Mouse (Mus musculus) midbrain, embryonic 11.5 days (tissue): ENCODE data around the gene Erc2. TPM values are rescaled to one million over a fixed set of nuclear protein-coding genes. Genes with fewer than 3 reads are reported as not detected.

Experiments used
- ATAC-seq: fragments of 200-750 bp; cut with Nextera tagmentation; 2 replicates; pipeline ENCODE4 v1.8.0; 2017; ENCODE audit warnings: moderate TSS enrichment, moderate library complexity; ENCODE audit not compliant: low FRiP score
- DNase-seq: peaks from one replicate; pipeline ENCODE4 v3.0.0; 2015; ENCODE audit warnings: low spot score; ENCODE audit errors: missing footprints
- H3K27ac ChIP-seq: fragments of 300-500 bp; sonication (generic); 2 replicates; pipeline ENCODE4 v1.5.1; 2014; ENCODE audit warnings: low read depth, low read length
- H3K27me3 ChIP-seq: fragments of 300-500 bp; sonication (generic); 2 replicates; pipeline ENCODE4 v1.6.1; 2014; ENCODE audit warnings: mild to moderate bottlenecking, low read length, moderate library complexity, mixed read lengths; ENCODE audit not compliant: control insufficient read depth, insufficient read depth
- H3K36me3 ChIP-seq: fragments of 300-500 bp; sonication (generic); 2 replicates; pipeline ENCODE4 v1.6.1; 2014; ENCODE audit warnings: mild to moderate bottlenecking, low read length, moderate library complexity, mixed read lengths; ENCODE audit not compliant: control insufficient read depth, insufficient read depth
- H3K4me1 ChIP-seq: fragments of 300-500 bp; sonication (generic); 2 replicates; pipeline ENCODE4 v1.6.1; 2014; ENCODE audit warnings: low read length; ENCODE audit not compliant: control insufficient read depth, insufficient read depth
- H3K4me2 ChIP-seq: fragments of 300-500 bp; sonication (generic); 2 replicates; pipeline ENCODE4 v1.6.1; 2014; ENCODE audit warnings: mild to moderate bottlenecking, moderate library complexity
- H3K4me3 ChIP-seq: fragments of 300-500 bp; sonication (generic); 2 replicates; pipeline ENCODE4 v1.5.1; 2014; ENCODE audit warnings: low read depth, low read length
- H3K9ac ChIP-seq: fragments of 300-500 bp; sonication (generic); 2 replicates; pipeline ENCODE4 v1.6.1; 2014; ENCODE audit warnings: low read length
- H3K9me3 ChIP-seq: fragments of 300-500 bp; sonication (generic); 2 replicates; pipeline ENCODE4 v1.6.1; 2016; ENCODE audit warnings: low read length; ENCODE audit not compliant: control insufficient read depth
- WGBS: fragments of 180-500 bp; shearing (Covaris S2); extraction: QIAGEN DNeasy Blood & Tissue Kit; methylation state at CpG from one replicate; pipeline ENCODE4 v1.1.7; 2014; 5-methylcytosine and 5-hydroxymethylcytosine counted together
- polyA plus RNA-seq: library from polyadenylated mRNA; unstranded; fragments of >200 nt; fragmentation: Nextera tagmentation; extraction: Ambion mirVana; gene quantifications from 2 replicates; pipeline ENCODE4 v1.2.1, GENCODE M21; 2014

Erc2 gene
- polyA plus RNA-seq, 1 experiment from 2014 or later, result 10.6 TPM

DNA sequence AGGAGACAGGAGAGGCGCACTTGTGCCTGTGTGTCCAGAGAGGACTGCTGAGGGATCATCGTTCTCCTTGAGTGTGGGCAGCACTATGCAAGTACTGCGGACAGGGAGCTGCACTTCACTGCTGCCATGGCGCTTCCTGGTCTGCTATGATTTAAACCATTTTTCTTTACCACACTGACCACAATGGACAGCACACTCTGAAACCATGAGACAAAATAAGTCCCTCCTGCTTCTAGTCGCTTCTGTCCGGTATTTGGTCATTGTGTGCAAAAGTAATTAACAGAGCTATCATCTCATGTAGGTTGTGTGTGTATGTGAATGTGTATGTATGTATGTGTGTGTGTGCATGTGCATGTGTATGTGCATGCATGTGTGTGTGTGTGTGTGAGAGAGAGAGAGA is 200.3 kb downstream of the Erc2 start:
- Histone ChIP-seq H3K4me1 (no peaks in the 10 kb centered on the region), H3K27me3 (no peaks in the 10 kb centered on the region), H3K4me3 (no peak overlapping the region), H3K36me3 (no peaks in the 10 kb centered on the region), H3K4me2 (no peak overlapping the region), H3K9me3 (no peaks in the 10 kb centered on the region), H3K27ac (no peak overlapping the region), H3K9ac (no peak overlapping the region)
- DNase-seq (no peak), ATAC-seq (no peak)
- WGBS, result 95% methylated on average over 6 of the region's 6 CpGs

- Histone ChIP-seq H3K27me3 (no peaks in the 10 kb centered on the region), H3K27ac (no peak overlapping the region), H3K4me3 (no peak overlapping the region), H3K4me2 (no peak overlapping the region), H3K36me3 (no peaks in the 10 kb centered on the region), H3K9me3 (no peaks in the 10 kb centered on the region), H3K9ac (no peak overlapping the region), H3K4me1 (no peaks in the 10 kb centered on the region)
- ATAC-seq (no peak), DNase-seq (no peak)
- 66% methylated on average over 3 of the region's 3 CpGs for WGBS
These were observed 200.8 kb downstream of the Erc2 start for GRCm38 (mm10) chr14:27823048-27823447.

DNA sequence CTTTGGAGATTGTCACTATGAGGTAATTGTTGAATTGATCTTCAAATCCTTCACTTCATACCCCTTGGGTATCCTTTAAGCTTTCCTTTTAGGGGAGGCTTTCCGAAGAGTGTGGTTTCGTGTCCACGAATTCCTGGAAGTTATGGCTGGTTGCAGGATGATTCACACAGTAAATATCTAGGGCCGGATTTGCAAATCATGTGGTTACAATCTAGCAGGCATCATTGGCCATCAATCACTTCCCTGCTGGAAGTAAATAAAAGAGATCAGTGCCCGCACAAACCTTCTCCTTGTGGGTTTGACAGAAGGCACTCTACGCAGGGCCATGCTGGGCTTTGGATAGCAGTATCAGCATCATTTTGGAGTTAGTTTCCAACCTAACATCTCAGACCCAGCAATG is 201.7 kb downstream of the Erc2 start:
- no peak overlapping the region for H3K27ac ChIP-seq
- no peaks in the 10 kb centered on the region for H3K4me1 ChIP-seq
- H3K4me2 ChIP-seq, result no peak overlapping the region
- H3K9ac ChIP-seq, result no peak overlapping the region
- no peak for DNase-seq
- no peak for ATAC-seq
- H3K27me3 ChIP-seq, result no peaks in the 10 kb centered on the region
- WGBS, result 92% methylated on average over 6 of the region's 6 CpGs
- no peak overlapping the region for H3K4me3 ChIP-seq
- no peaks in the 10 kb centered on the region for H3K9me3 ChIP-seq
- no peaks in the 10 kb centered on the region for H3K36me3 ChIP-seq

DNA sequence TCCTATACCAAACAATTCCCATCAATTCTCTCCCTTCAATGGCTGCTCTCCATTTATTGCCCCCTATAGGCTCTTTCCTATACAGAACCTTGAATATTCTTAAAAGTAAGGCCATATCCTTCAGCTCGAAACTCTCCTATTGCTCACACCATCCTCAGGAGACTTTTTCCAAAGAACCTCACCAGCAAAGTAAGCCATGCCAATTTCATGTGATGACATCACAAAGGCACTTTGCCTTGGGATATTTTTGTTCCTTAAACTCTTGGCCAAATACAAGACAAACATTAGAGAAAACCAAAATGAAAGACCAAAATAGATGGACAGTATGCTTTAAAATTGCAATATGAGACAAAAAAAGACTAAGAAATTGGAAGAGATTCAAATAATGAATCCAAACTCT is 204.6 kb downstream of the Erc2 start:
- H3K4me2 ChIP-seq, result no peak overlapping the region
- no peaks in the 10 kb centered on the region for H3K36me3 ChIP-seq
- WGBS, result 89% methylated on average over 1 of the region's 1 CpGs
- H3K4me3 ChIP-seq, result no peak overlapping the region
- no peaks in the 10 kb centered on the region for H3K4me1 ChIP-seq
- DNase-seq, result no peak
- H3K27ac ChIP-seq, result no peak overlapping the region
- ATAC-seq, result no peak
- H3K27me3 ChIP-seq, result no peaks in the 10 kb centered on the region
- H3K9ac ChIP-seq, result no peak overlapping the region
- H3K9me3 ChIP-seq, result no peaks in the 10 kb centered on the region

DNA sequence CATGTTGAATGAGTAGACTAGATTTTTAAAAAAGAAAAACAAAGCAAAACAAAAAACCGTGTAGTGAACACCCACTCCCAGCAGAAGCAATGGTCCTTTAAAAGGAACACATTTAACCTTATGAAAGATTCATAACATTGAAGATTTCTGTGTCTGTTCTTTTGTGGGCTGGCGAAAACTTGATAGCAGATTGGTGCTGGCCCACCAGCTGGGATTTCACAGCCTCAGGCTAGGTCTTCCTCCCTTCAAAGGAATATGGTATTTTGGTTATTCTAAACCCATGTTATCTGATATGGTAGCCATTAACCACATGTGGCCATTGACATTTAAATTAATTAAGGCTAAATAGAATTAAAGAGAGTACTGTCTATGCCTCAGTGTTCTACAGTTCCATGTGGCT is 205.9 kb downstream of the Erc2 start:
- no peaks in the 10 kb centered on the region for H3K4me1 ChIP-seq
- no peak overlapping the region for H3K4me3 ChIP-seq
- H3K27ac ChIP-seq, result no peak overlapping the region
- no peak overlapping the region for H3K9ac ChIP-seq
- no peaks in the 10 kb centered on the region for H3K36me3 ChIP-seq
- H3K9me3 ChIP-seq, result no peaks in the 10 kb centered on the region
- DNase-seq (no peak), ATAC-seq (no peak)
- WGBS, result 69% methylated on average over 2 of the region's 2 CpGs
- H3K27me3 ChIP-seq, result no peaks in the 10 kb centered on the region
- H3K4me2 ChIP-seq, result no peak overlapping the region

DNA sequence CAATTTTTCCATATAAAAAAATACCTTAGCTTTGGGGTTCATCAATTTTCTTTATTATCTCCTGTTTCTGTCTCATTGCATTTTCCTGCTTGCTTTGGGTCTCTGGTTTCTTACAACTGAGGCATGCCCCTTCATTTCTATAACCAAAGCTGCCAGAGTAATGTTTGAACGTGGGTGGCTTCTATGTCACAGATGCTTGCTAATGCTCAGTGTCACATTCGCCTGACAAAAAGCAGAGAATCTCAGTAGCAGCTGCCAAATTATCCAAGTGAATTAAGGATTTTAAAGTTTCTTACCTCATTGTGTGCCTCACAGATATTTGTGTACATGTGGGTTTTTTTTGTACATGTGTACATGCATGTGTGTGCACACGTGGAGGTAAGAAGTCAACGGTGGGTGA is 210.0 kb downstream of the Erc2 start:
- whole genome bisulfite sequencing, result 85% methylated on average over 4 of the region's 4 CpGs
- Histone ChIP-seq H3K27me3 (no peaks in the 10 kb centered on the region), H3K4me2 (no peak overlapping the region), H3K9ac (no peak overlapping the region), H3K4me3 (no peak overlapping the region), H3K9me3 (no peaks in the 10 kb centered on the region), H3K36me3 (no peaks in the 10 kb centered on the region), H3K27ac (no peak overlapping the region), H3K4me1 (no peaks in the 10 kb centered on the region)
- ATAC-seq, result no peak
- DNase-seq, result no peak

- no peak for DNase-seq
- Histone ChIP-seq H3K9ac (no peak overlapping the region), H3K4me3 (no peak overlapping the region), H3K36me3 (no peaks in the 10 kb centered on the region), H3K4me2 (no peak overlapping the region), H3K4me1 (no peaks in the 10 kb centered on the region), H3K27me3 (no peaks in the 10 kb centered on the region), H3K9me3 (no peaks in the 10 kb centered on the region), H3K27ac (no peak overlapping the region)
- 86% methylated on average over 1 of the region's 1 CpGs for WGBS
- no peak for ATAC-seq
These were observed 213.1 kb downstream of the Erc2 start for GRCm38 (mm10) chr14:27835351-27835750.

DNA sequence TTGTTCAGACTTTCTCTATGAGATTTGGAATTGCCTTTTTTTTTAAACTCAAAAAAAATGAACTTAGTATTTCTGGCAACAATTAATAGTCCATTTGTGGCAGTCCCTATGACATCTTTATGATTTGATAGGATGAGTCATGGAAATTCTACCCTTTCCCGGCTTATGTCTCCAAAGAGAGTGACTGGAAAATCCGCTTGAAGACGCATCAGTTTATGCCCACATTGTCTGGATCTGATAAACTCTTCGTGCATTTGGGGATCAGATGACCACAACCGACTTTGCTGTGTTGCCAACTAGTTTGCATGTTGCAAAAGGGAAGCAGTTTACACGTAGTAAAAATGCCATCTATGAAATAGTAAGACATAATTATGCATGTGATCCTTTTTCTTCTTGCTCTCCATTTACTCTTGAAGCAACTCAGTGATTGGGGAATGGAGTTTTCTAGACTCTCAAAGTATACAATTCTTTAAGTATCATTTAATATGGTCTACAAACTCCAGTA is 215.4 kb downstream of the Erc2 start:
- no peaks in the 10 kb centered on the region for H3K4me1 ChIP-seq
- WGBS, result 80% methylated on average over 6 of the region's 6 CpGs
- no peak overlapping the region for H3K4me2 ChIP-seq
- no peak overlapping the region for H3K9ac ChIP-seq
- no peak overlapping the region for H3K4me3 ChIP-seq
- H3K27ac ChIP-seq, result no peak overlapping the region
- no peaks in the 10 kb centered on the region for H3K9me3 ChIP-seq
- DNase-seq (no peak), ATAC-seq (no peak)
- H3K27me3 ChIP-seq, result no peaks in the 10 kb centered on the region
- no peaks in the 10 kb centered on the region for H3K36me3 ChIP-seq

DNA sequence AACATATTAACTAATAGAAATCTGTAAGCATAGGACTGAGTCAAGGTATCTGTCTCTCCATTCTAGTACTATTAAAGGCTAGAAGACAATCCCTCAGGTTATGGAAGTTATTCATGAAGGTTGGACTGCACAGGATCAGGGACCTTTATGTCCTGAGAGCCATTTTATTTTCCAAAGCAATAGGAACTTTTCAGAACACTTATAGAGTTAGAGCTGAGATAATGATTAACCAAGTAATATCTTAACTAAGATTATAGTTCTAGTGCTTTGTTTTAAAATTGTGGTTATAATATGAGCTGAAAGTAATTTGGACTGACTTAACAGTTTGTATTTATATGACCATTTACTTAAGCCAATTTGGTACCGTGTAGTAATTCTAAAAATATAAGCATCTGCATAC is 217.9 kb downstream of the Erc2 start:
- no peaks in the 10 kb centered on the region for H3K36me3 ChIP-seq
- H3K27me3 ChIP-seq, result no peaks in the 10 kb centered on the region
- no peak overlapping the region for H3K27ac ChIP-seq
- no peak overlapping the region for H3K4me2 ChIP-seq
- ATAC-seq (no peak), DNase-seq (no peak)
- H3K4me3 ChIP-seq, result no peak overlapping the region
- H3K9me3 ChIP-seq, result no peaks in the 10 kb centered on the region
- no peaks in the 10 kb centered on the region for H3K4me1 ChIP-seq
- no peak overlapping the region for H3K9ac ChIP-seq
- WGBS, result 94% methylated on average over 1 of the region's 1 CpGs

GRCm38 (mm10) chr14:27846875-27847274 is 224.6 kb downstream of the Erc2 start:
- DNase-seq, result no peak
- Histone ChIP-seq H3K9me3 (no peaks in the 10 kb centered on the region), H3K36me3 (no peaks in the 10 kb centered on the region)

More at GRCm38 (mm10) chr14:27846875-27847274, 224.6 kb downstream of the Erc2 start:
- Histone ChIP-seq H3K4me1 (no peaks in the 10 kb centered on the region), H3K4me3 (no peak overlapping the region), H3K27ac (no peak overlapping the region), H3K4me2 (no peak overlapping the region), H3K9ac (no peak overlapping the region), H3K27me3 (no peaks in the 10 kb centered on the region)
- ATAC-seq, result no peak
- WGBS, result 70% methylated on average over 2 of the region's 2 CpGs
